In the genomic region with DNA sequence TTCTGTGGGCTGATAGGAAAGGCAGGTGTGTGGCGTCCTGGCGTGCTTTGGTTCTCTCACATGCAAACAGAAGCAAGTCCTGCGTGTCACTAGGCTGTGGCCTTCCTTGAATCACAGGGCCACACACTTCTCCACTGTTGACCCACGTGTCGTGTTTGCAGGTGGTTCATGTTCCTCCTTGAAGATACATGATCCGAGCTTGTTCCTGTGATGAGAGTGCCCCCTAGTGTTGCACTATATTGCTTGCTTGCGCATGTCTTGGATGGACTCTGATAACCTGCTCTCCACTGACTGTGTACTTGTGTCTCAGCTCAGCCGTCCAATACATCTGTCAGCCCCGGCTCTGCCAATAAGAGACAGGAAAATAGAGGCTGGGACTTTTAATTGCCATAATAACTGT, we compare ENCODE assay signal across 9 mouse cellular contexts. TPM values are rescaled to one million over a fixed set of nuclear protein-coding genes. Genes with fewer than 3 reads are reported as not detected.
DNase-seq lines count a peak whose midpoint lies in the region; ATAC-seq lines count a peak whose summit lies in the region.
"Had no signal": no experiment of that assay in that cellular context is flagged by ENCODE, and none has a peak within 500 bp of the region (broad histone marks: within the 10 kb centered on the region; RNA-seq: fewer than 3 reads in every experiment).

No protein-coding gene starts in this region.

- no peaks in the 10 kb centered on the region for H3K27me3 ChIP-seq in heart, embryonic 11.5 days (ENCODE audit: control insufficient read depth, insufficient read depth, low read length)
- no peaks in the 10 kb centered on the region for H3K27me3 ChIP-seq in intestine, embryonic 15.5 days (replicated peaks)
- no peaks in the 10 kb centered on the region for H3K27me3 ChIP-seq in midbrain, embryonic 13.5 days
- H3K27me3 ChIP-seq: neural tube, embryonic 12.5 days had no signal

- no peaks in the 10 kb centered on the region for H3K9me3 ChIP-seq in heart, embryonic 11.5 days (replicated peaks; ENCODE audit: control insufficient read depth, low read length)
- no peaks in the 10 kb centered on the region for H3K9me3 ChIP-seq in intestine, embryonic 15.5 days
- H3K9me3 ChIP-seq in midbrain, embryonic 13.5 days, result no peaks in the 10 kb centered on the region
- H3K9me3 ChIP-seq: neural tube, embryonic 12.5 days had no signal

- H3K36me3 ChIP-seq in heart, embryonic 11.5 days (ENCODE audit: control insufficient read depth, insufficient read depth, low read length), result peaks cover 41% of the 10 kb centered on the region
- peaks cover 54% of the 10 kb centered on the region for H3K36me3 ChIP-seq in intestine, embryonic 15.5 days
- H3K36me3 ChIP-seq in midbrain, embryonic 13.5 days, result peaks cover 73% of the 10 kb centered on the region

- intact Hi-C loops in left cerebral cortex, postnatal 14 days (cut with DNase I), result loop anchor here (1.0 to 10.0 kb wide), 2 partner anchors 102 to 300 kb away; no protein-coding TSS in a partner anchor

- WGBS in heart, embryonic 11.5 days (ENCODE audit: insufficient replicate concordance), result 47% methylated on average over 9 of the region's 9 CpGs
- WGBS in intestine, embryonic 15.5 days, result 36% methylated on average over 9 of the region's 9 CpGs
- 50% methylated on average over 9 of the region's 9 CpGs for WGBS in midbrain, embryonic 13.5 days

- no peak overlapping the region for H3K4me3 ChIP-seq in heart, embryonic 11.5 days (ENCODE audit: low read depth, low read length)
- no peak overlapping the region for H3K4me3 ChIP-seq in intestine, embryonic 15.5 days (replicated peaks)
- no peak overlapping the region for H3K4me3 ChIP-seq in midbrain, embryonic 13.5 days (replicated peaks)
- H3K4me3 ChIP-seq: neural tube, embryonic 12.5 days had no signal

- H3K27ac ChIP-seq in heart, embryonic 11.5 days (ENCODE audit: low read depth, low read length), result no peak overlapping the region
- H3K27ac ChIP-seq in intestine, embryonic 15.5 days, result no peak overlapping the region
- no peak overlapping the region for H3K27ac ChIP-seq in midbrain, embryonic 13.5 days
- H3K27ac ChIP-seq: neural tube, embryonic 12.5 days had no signal

- H3K4me1 ChIP-seq in heart, embryonic 11.5 days (ENCODE audit: control insufficient read depth, insufficient read depth, low read length), result 0 out of 2 replicates have a peak, but pooled peaks cover 3% of the 10 kb centered on the region
- H3K4me1 ChIP-seq in intestine, embryonic 15.5 days (replicated peaks), result no peaks in the 10 kb centered on the region
- H3K4me1 ChIP-seq in midbrain, embryonic 13.5 days (replicated peaks), result peaks cover 1% of the 10 kb centered on the region; the same call in 1 of the 2 replicates

- DNase-seq in heart, adult 11 months, result peak; percentile 96
- DNase-seq in cerebellum, adult 9-10 months, result peak; percentile 91
- DNase-seq in frontal cortex, postnatal 14 days (ENCODE audit: low spot score in 2 of 2), result peak; percentile 70 to 73
- peak; percentile 91 to 94 for DNase-seq in left cerebral cortex, postnatal 14 days (ENCODE audit: low spot score in 2 of 2)
- peak; percentile 74 to 83 for DNase-seq in spleen, postnatal 36 days (ENCODE audit: low spot score in 2 of 2)

- no peak for ATAC-seq in heart, embryonic 11.5 days (replicated peaks; ENCODE audit: insufficient number of reproducible peaks, low FRiP score, low TSS enrichment)
- ATAC-seq in intestine, embryonic 15.5 days, result peak; percentile 69
- peak; percentile 58; the same call in 1 of the 2 replicates for ATAC-seq in midbrain, embryonic 13.5 days

- H3K9ac ChIP-seq in heart, embryonic 11.5 days (ENCODE audit: low read depth, low read length), result no peak overlapping the region
- no peak overlapping the region for H3K9ac ChIP-seq in intestine, embryonic 15.5 days
- no peak overlapping the region for H3K9ac ChIP-seq in midbrain, embryonic 13.5 days (replicated peaks)
- H3K9ac ChIP-seq: neural tube, embryonic 12.5 days had no signal

- no peak overlapping the region for H3K4me2 ChIP-seq in heart, embryonic 11.5 days
- no peak overlapping the region for H3K4me2 ChIP-seq in intestine, embryonic 15.5 days (replicated peaks)
- no peak overlapping the region for H3K4me2 ChIP-seq in midbrain, embryonic 13.5 days (replicated peaks)
- H3K4me2 ChIP-seq: neural tube, embryonic 12.5 days had no signal

RNA-seq across cellular contexts. Expression of a gene that starts 25.3 kb away (rescaled TPM):
- polyA plus RNA-seq in heart, embryonic 11.5 days (2014; fragmentation: Nextera tagmentation; extraction: Ambion mirVana), result not detected in 2 replicates
- 0.05 TPM in 2 replicates for polyA plus RNA-seq in intestine, embryonic 15.5 days (2015; fragmentation: Nextera tagmentation; extraction: Ambion mirVana)
- not detected for total RNA-seq in left cerebral cortex, postnatal 14 days (2021)
- 0.06 and 0.12 TPM in 2 replicates for polyA plus RNA-seq in midbrain, embryonic 13.5 days (2015; fragmentation: Nextera tagmentation; extraction: Ambion mirVana)
